Mouse (Mus musculus): ENCODE results near the gene Chtf18. TPM values are rescaled to one million over a fixed set of nuclear protein-coding genes. Genes with fewer than 3 reads are reported as not detected.

Chtf18 gene
- total and polyA plus RNA-seq, 3 experiments: 35.5 to 71.1 TPM; not detected in 1

DNA sequence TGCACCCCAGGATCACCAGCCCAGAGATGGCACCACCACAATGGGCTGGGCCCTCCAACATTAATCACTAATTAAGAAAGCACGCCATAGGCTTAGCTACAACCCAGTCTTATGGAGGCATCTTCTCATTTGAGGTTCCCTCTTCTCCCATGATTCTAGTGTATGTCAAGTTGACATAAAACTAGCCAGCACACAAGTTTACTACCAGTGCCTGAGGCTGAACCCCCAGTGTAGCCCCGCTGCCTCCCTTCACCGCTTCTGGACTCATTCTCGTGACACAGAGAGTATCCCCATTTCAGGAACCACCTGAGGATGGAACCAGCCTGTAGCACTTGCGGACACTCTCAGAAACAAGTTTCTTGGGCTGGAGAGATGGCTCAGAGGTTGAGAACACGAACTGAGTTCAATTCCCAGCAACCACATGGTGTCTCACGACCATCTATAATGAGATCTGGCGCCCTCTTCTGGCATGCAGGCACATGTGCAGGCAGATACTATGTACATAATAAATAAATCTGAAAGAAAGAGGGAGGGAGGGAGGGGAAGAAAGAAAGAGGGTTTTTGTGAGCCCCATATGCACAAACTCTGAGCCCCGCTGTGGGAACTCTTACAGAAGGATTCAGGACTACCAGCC lies 26.2 kb downstream of the Chtf18 start (continued):
- TF ChIP-seq JUND (IDR thresholded peaks at IDR 0.05; ENCODE audit: low read depth, low read length) (no peak), ETS1 (IDR thresholded peaks at IDR 0.05; ENCODE audit: low read depth, low read length) (no peak), KAT2A (conservative IDR thresholded peaks at IDR 0.05; ENCODE audit: low read depth, low read length) (no peak), MYC (IDR thresholded peaks at IDR 0.05; ENCODE audit: low read depth, low read length) (peak; percentile 70; the same call in 1 of the 2 replicates), RCOR1 (IDR thresholded peaks at IDR 0.05; ENCODE audit: low read depth, low read length) (no peak), USF1 (IDR thresholded peaks at IDR 0.05; ENCODE audit: low read depth, low read length) (no peak), POLR2AphosphoS5 (IDR thresholded peaks at IDR 0.05; ENCODE audit: borderline replicate concordance, low read depth, low read length) (no peak), ELF1 (IDR thresholded peaks at IDR 0.05; ENCODE audit: low read depth, low read length) (no peak), MXI1 (IDR thresholded peaks at IDR 0.05; ENCODE audit: low read depth, low read length) (no peak), GATA1 (IDR thresholded peaks at IDR 0.05; ENCODE audit: low read depth, low read length) (no peak), NRF1 (IDR thresholded peaks at IDR 0.05; ENCODE audit: insufficient read depth, low read depth, low read length, poor library complexity, severe bottlenecking) (no peak), SMC3 (IDR thresholded peaks at IDR 0.05; ENCODE audit: low read depth, low read length) (peak; percentile 61), RAD21 (IDR thresholded peaks at IDR 0.05; ENCODE audit: low read depth, low read length) (peak; percentile 39), BHLHE40 (IDR thresholded peaks at IDR 0.05; ENCODE audit: borderline replicate concordance, low read depth, low read length) (no peak), GABPA (IDR thresholded peaks at IDR 0.05; ENCODE audit: low read depth, low read length) (no peak), MAFK (IDR thresholded peaks at IDR 0.05; ENCODE audit: borderline replicate concordance, low read depth, low read length) (no peak), POLR2A (IDR thresholded peaks at IDR 0.05; ENCODE audit: control insufficient read depth in 1 of 2, insufficient read depth in 1 of 2, low read depth in 1 of 2, low read length in 2 of 2, poor library complexity in 1 of 2) (no peak), ZC3H11A (IDR thresholded peaks at IDR 0.05; ENCODE audit: low read depth, low read length) (peak; percentile 40), HCFC1 (IDR thresholded peaks at IDR 0.05; ENCODE audit: low read depth, low read length) (no peak), TCF12 (IDR thresholded peaks at IDR 0.05; ENCODE audit: low read depth, low read length) (no peak)

DNA sequence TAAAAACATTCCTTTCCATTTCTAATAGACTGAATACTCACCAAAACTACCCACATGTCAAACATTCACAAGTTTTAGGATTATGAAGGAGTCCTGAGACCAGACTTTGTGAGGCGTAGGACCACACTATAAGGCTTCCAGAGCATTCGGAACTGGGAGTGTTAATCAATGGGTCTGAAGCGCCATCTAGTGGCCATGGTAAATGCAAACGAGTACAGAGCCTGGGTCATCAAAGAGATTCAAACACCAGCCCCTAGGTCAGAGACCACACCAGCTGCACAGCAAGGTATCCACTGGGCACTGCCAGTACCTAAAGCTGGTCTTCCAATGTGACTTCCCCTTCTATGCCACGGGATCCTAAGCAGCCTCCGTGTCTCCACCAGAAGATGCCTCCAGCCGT lies 28.8 kb downstream of the Chtf18 start:
- Histone ChIP-seq H3K27me3 (ENCODE audit: control insufficient read depth in 1 of 2, insufficient read depth in 2 of 2, low read length in 2 of 2) (no peaks in the 10 kb centered on the region; a peak in 3 of 4 replicates), H3K79me2 (ENCODE audit: control insufficient read depth, insufficient read depth, low read length, poor library complexity) (no peaks in the 10 kb centered on the region), H3K9me3 (replicated peaks; ENCODE audit: insufficient read depth, low read length) (no peaks in the 10 kb centered on the region), H3K27ac (ENCODE audit: control insufficient read depth, low read depth, low read length) (no peak overlapping the region), H3K4me1 (ENCODE audit: control insufficient read depth in 1 of 2, insufficient read depth in 2 of 2, low read length in 2 of 2) (no peaks in the 10 kb centered on the region), H3K9ac (ENCODE audit: control insufficient read depth, low read depth, low read length, poor library complexity, severe bottlenecking) (no peak overlapping the region), H3K36me3 (ENCODE audit: control insufficient read depth in 1 of 2, insufficient read depth in 2 of 2, low read length in 2 of 2) (no peaks in the 10 kb centered on the region), H3K4me3 (ENCODE audit: control insufficient read depth in 1 of 2, insufficient read depth in 1 of 2, low read depth in 2 of 2, low read length in 2 of 2) (no peak overlapping the region)
- no peak for TF ChIP-seq USF1 (IDR thresholded peaks at IDR 0.05; ENCODE audit: low read depth, low read length)
- peak; percentile 81 to 95 (median 82) for TF ChIP-seq CTCF (IDR thresholded peaks at IDR 0.05 in 2 of 3, conservative IDR thresholded peaks at IDR 0.05 in 1 of 3; ENCODE audit: control insufficient read depth in 1 of 3, insufficient read depth in 1 of 3, low read depth in 2 of 3, low read length in 3 of 3, poor library complexity in 1 of 3, severe bottlenecking in 1 of 3)
- TF ChIP-seq ZC3H11A (IDR thresholded peaks at IDR 0.05; ENCODE audit: low read depth, low read length): peak; percentile 82
- TF ChIP-seq ZKSCAN1 (IDR thresholded peaks at IDR 0.05; ENCODE audit: low read depth, low read length): no peak
- TF ChIP-seq SMC3 (IDR thresholded peaks at IDR 0.05; ENCODE audit: low read depth, low read length): peak; percentile 82
- TF ChIP-seq ETS1 (IDR thresholded peaks at IDR 0.05; ENCODE audit: low read depth, low read length): no peak
- no peak for TF ChIP-seq UBTF (IDR thresholded peaks at IDR 0.05; ENCODE audit: borderline replicate concordance, insufficient read depth, low read depth, low read length)
- peak; percentile 92 for TF ChIP-seq RAD21 (IDR thresholded peaks at IDR 0.05; ENCODE audit: low read depth, low read length)
- peak; percentile 69 for DNase-seq (ENCODE audit: low read depth, low spot score)
